Mouse (Mus musculus) limb, embryonic 14.5 days (tissue): ENCODE data around the gene Adamtsl1. TPM values are rescaled to one million over a fixed set of nuclear protein-coding genes. Genes with fewer than 3 reads are reported as not detected.

Experiments used
- ATAC-seq: fragments of 200-750 bp; cut with Nextera tagmentation; 2 replicates; pipeline ENCODE4 v1.8.0; 2017; ENCODE audit warnings: low read depth, moderate number of reproducible peaks, moderate TSS enrichment; ENCODE audit not compliant: low FRiP score
- DNase-seq: peaks from one replicate; pipeline ENCODE4 v3.0.0-alpha.2; 2015; ENCODE audit warnings: low spot score
- H3K27ac ChIP-seq: fragments of 300-500 bp; sonication (generic); replicated peaks from 2 replicates; pipeline ENCODE4 v1.5.1; 2014; ENCODE audit warnings: low read depth, mild to moderate bottlenecking, low read length, moderate library complexity, mixed read lengths
- H3K27me3 ChIP-seq: fragments of 300-500 bp; sonication (generic); 2 replicates; pipeline ENCODE4 v1.6.1; 2014; ENCODE audit warnings: low read length, mixed read lengths; ENCODE audit not compliant: control insufficient read depth, insufficient read depth
- H3K36me3 ChIP-seq: fragments of 300-500 bp; sonication (generic); 2 replicates; pipeline ENCODE4 v1.6.1; 2014; ENCODE audit warnings: mild to moderate bottlenecking, low read length, moderate library complexity, mixed read lengths; ENCODE audit not compliant: control insufficient read depth, insufficient read depth
- H3K4me1 ChIP-seq: fragments of 300-500 bp; sonication (generic); 2 replicates; pipeline ENCODE4 v1.6.1; 2014; ENCODE audit warnings: antibody characterized with exemption, low read length, mixed read lengths; ENCODE audit not compliant: control insufficient read depth, insufficient read depth
- H3K4me2 ChIP-seq: fragments of 300-500 bp; sonication (generic); replicated peaks from 2 replicates; pipeline ENCODE4 v1.6.1; 2014; ENCODE audit warnings: low read depth, mild to moderate bottlenecking, low read length, moderate library complexity; ENCODE audit not compliant: severe bottlenecking
- H3K4me3 ChIP-seq: fragments of 300-500 bp; sonication (generic); replicated peaks from 2 replicates; pipeline ENCODE4 v1.5.1; 2014; ENCODE audit warnings: low read length
- H3K9ac ChIP-seq: fragments of 300-500 bp; sonication (generic); 2 replicates; pipeline ENCODE4 v1.6.1; 2014; ENCODE audit warnings: mild to moderate bottlenecking, low read depth, low read length, moderate library complexity; ENCODE audit not compliant: severe bottlenecking
- H3K9me3 ChIP-seq: fragments of 300-500 bp; sonication (generic); 2 replicates; pipeline ENCODE4 v1.6.1; 2016; ENCODE audit warnings: low read length; ENCODE audit not compliant: control insufficient read depth
- POLR2A ChIP-seq: fragments of 200-500 bp; IDR thresholded peaks from 2 replicates; pipeline ENCODE4 v1.8.0; 2012; ENCODE audit warnings: inconsistent platforms, mild to moderate bottlenecking, moderate library complexity, borderline replicate concordance; ENCODE audit not compliant: insufficient read depth, insufficient read length; ENCODE audit errors: extremely low read depth
- WGBS: fragments of 180-500 bp; shearing (Covaris S2); extraction: QIAGEN DNeasy Blood & Tissue Kit; methylation state at CpG from one replicate; pipeline ENCODE4 v1.1.7; 2014; 5-methylcytosine and 5-hydroxymethylcytosine counted together
- polyA plus RNA-seq, 2 experiments: library from polyadenylated mRNA; depleted of rRNA in 1 of 2; stranded (reverse) in 1 of 2; unstranded in 1 of 2; fragments of >200 nt; fragmentation: Nextera tagmentation in 1 of 2; extraction: Ambion mirVana in 1 of 2; gene quantifications; 2 replicates each; pipeline versions ENCODE4 v1.2.1 to v1.2.3; 2012 to 2014

Adamtsl1 gene
- polyA plus RNA-seq, 2 experiments: 22.9 to 47.5 TPM

DNA sequence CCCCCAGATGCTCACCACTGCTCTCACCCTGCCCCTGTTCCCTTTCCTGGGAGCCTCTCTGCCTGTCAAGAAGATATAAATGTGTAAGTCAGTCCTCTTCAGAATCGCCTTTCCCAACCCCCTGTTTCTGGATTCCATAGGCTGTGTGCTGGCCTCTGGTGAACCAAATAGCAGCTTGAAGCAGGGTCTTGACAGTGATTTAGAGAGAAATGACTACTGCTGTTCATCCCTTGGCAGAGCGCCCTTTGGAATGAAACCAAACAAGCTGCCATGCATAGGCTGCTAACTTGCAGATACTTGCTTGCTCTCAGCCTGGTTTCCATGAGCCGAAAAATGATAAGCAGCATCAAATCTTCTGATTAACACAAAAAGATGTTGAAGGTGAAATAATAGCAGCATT lies 610.4 kb downstream of the Adamtsl1 start:
- DNase-seq (peak; percentile 70), ATAC-seq (no peak)
- Histone ChIP-seq H3K4me1 (peaks cover 20% of the 10 kb centered on the region), H3K4me2 (no peak overlapping the region), H3K36me3 (no peaks in the 10 kb centered on the region), H3K4me3 (no peak overlapping the region), H3K27me3 (no peaks in the 10 kb centered on the region), H3K9ac (no peak overlapping the region), H3K9me3 (no peaks in the 10 kb centered on the region), H3K27ac (no peak overlapping the region)
- WGBS: 46% methylated on average over 3 of the region's 3 CpGs
- no peak for TF ChIP-seq POLR2A

DNA sequence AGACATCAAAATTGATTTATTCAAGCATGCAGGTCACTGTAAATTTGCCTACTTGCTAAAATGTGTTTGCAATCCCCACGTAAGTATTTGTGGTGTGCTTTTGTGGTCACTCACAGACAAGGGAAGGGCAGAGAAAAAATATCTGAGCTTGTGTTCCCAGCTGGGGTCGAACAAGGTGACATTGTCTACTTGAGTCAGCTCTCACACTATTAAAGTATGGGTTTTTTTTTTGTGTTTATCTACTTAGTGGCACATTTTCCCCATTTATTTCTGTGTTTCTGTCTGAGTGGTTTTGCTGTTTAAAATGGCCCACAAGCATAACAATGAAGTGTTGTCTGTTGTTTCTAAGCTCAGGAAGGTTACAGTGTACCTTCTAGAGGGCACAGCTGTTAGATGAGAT lies 612.7 kb downstream of the Adamtsl1 start:
- ATAC-seq (no peak), DNase-seq (no peak)
- Histone ChIP-seq H3K27me3 (no peaks in the 10 kb centered on the region), H3K4me3 (no peak overlapping the region), H3K36me3 (no peaks in the 10 kb centered on the region), H3K9me3 (no peaks in the 10 kb centered on the region), H3K27ac (no peak overlapping the region), H3K9ac (no peak overlapping the region), H3K4me1 (peaks cover 20% of the 10 kb centered on the region), H3K4me2 (no peak overlapping the region)
- no peak for TF ChIP-seq POLR2A
- 48% methylated on average over 2 of the region's 2 CpGs for WGBS

DNA sequence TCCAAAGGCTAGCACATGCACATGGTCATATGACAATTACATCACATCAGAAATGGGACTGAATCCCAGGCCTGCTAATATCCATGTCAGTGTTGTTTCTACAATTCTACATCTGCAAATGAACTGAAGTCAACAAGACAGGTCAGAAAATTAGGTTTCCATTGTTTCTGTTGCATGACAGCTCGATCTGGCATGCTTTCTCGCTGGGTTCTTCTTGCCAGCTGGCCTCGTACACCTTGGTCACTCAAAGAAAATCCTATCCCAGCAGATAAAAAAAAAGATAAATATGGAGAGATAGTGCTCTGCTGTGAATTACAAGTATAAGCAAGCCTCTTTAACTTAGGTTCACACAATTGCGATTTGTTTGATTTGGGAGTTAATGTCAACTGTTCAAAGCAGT lies 644.6 kb downstream of the Adamtsl1 start:
- ATAC-seq: no peak
- Histone ChIP-seq H3K4me3 (no peak overlapping the region), H3K9me3 (no peaks in the 10 kb centered on the region), H3K9ac (no peak overlapping the region), H3K27ac (no peak overlapping the region), H3K4me2 (no peak overlapping the region), H3K4me1 (no peaks in the 10 kb centered on the region), H3K27me3 (no peaks in the 10 kb centered on the region), H3K36me3 (no peaks in the 10 kb centered on the region; the same call in 1 of the 2 replicates)
- no peak for TF ChIP-seq POLR2A
- DNase-seq: no peak
- WGBS: 90% methylated on average over 4 of the region's 4 CpGs

DNA sequence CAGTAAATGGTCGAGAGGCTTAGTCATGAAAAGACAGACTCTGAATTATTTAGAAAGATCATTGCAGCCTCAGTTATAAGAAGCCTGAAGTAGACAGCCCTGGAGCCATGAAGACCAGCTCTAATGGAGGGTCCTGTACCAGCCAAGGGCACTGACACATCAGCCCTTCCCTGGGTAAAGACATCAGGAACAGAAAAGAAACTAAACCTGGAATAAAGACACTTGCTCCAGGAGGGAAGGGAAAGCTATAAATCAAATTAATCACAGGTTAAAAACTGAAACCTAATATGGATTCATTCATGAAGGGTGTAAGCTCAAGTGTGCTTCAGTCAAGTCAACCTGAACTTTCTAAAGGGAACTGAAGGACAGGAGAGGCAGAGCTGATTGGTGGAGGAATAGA lies 645.4 kb downstream of the Adamtsl1 start:
- 56% methylated on average over 1 of the region's 1 CpGs for WGBS
- H3K36me3 ChIP-seq: no peaks in the 10 kb centered on the region; the same call in 1 of the 2 replicates
- no peak overlapping the region for H3K9ac ChIP-seq
- H3K9me3 ChIP-seq: no peaks in the 10 kb centered on the region
- H3K4me2 ChIP-seq: no peak overlapping the region
- TF ChIP-seq POLR2A: no peak
- no peak overlapping the region for H3K4me3 ChIP-seq
- no peak overlapping the region for H3K27ac ChIP-seq
- DNase-seq (no peak), ATAC-seq (no peak)
- H3K27me3 ChIP-seq: no peaks in the 10 kb centered on the region
- no peaks in the 10 kb centered on the region for H3K4me1 ChIP-seq

DNA sequence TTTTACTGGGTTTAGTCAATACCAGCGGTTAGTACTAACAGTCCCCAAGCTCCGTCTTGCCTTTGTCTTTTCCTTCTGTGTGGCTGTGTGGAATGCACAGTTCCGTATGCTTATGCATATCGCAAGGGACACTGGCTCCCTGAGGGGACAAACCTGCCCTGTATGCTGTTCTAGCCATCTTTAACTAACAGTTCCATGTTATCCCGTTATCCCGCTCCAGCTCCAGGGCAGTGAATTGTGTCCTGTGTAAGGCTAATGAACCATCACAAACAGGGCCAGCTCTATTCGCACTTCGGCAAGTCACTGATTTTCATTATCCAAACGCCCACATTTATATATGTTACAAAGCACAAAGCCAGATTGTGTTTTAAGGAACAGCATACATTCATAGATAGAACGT lies 656.8 kb downstream of the Adamtsl1 start:
- Histone ChIP-seq H3K27ac (no peak overlapping the region), H3K4me1 (no peaks in the 10 kb centered on the region), H3K4me3 (no peak overlapping the region), H3K9ac (no peak overlapping the region), H3K4me2 (no peak overlapping the region), H3K36me3 (no peaks in the 10 kb centered on the region), H3K9me3 (no peaks in the 10 kb centered on the region), H3K27me3 (no peaks in the 10 kb centered on the region)
- TF ChIP-seq POLR2A: no peak
- 76% methylated on average over 10 of the region's 10 CpGs for WGBS
- DNase-seq: no peak
- ATAC-seq: no peak

DNA sequence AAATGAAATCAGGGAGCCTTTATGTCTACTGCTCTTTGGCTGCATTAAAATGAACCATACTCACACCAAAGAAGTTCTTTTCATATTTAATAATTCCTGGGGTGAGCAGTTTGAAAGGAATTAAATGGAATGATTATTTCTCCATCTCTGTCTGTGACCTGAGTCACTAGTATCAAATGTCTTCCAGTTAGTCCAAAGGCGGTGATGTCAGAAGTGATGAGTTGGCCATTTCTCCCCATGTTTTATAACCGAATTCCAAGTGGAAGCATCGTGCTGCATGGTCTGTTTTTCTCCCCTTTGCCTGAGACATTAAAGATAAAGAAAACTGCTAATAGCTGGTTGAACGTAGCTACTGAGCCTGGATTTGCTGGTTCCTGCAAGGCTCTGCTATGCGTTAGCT lies 657.5 kb downstream of the Adamtsl1 start:
- peak; percentile 19 for DNase-seq
- Histone ChIP-seq H3K9ac (no peak overlapping the region), H3K4me1 (no peaks in the 10 kb centered on the region), H3K27me3 (no peaks in the 10 kb centered on the region), H3K9me3 (no peaks in the 10 kb centered on the region), H3K27ac (no peak overlapping the region), H3K4me2 (no peak overlapping the region), H3K4me3 (no peak overlapping the region), H3K36me3 (no peaks in the 10 kb centered on the region)
- no peak for ATAC-seq
- WGBS: 39% methylated on average over 5 of the region's 5 CpGs
- TF ChIP-seq POLR2A: no peak
